Mouse (Mus musculus) cerebellum, adult 9-11 months (tissue): ENCODE measurements around the gene Mgmt.

ENCODE experiments used
- DNase-seq: peaks from one replicate; pipeline ENCODE4 v3.0.0; 2022

The Mgmt gene

GRCm38 (mm10) chr7:137138101-137138500 is 243.7 kb downstream of the Mgmt start:
- DNase-seq = no peak

GRCm38 (mm10) chr7:137140321-137140720 is 245.9 kb downstream of the Mgmt start:
- no peak for DNase-seq

GRCm38 (mm10) chr7:137141386-137141785 is 247.0 kb downstream of the Mgmt start:
- no peak for DNase-seq

- DNase-seq = no peak
Measured at GRCm38 (mm10) chr7:137147101-137147500, 252.7 kb downstream of the Mgmt start.

- no peak for DNase-seq
Measured at GRCm38 (mm10) chr7:137151854-137152253, 257.4 kb downstream of the Mgmt start.

- DNase-seq = no peak
Measured at GRCm38 (mm10) chr7:137154623-137155022, 260.2 kb downstream of the Mgmt start.

- DNase-seq = no peak
Measured at GRCm38 (mm10) chr7:137159086-137159485, 264.7 kb downstream of the Mgmt start.

GRCm38 (mm10) chr7:137172278-137172677 is 277.9 kb downstream of the Mgmt start:
- no peak for DNase-seq
